Mouse (Mus musculus) heart, adult 8-10 months (tissue): Measurements from ENCODE around the gene Pih1d1. TPM values are rescaled to one million over a fixed set of nuclear protein-coding genes. Genes with fewer than 3 reads are reported as not detected.
"Not testable (repeated sequence)": the region's sequence is repeated elsewhere in the genome, so short reads cannot be mapped to it uniquely, and the experiment has no call there.

Source experiments
- DNase-seq: peaks from one replicate; pipeline ENCODE4 v3.0.0; 2022; ENCODE audit warnings: low spot score
- total RNA-seq, 4 experiments: library from RNA; stranded (reverse); gene quantifications; 2 replicates each; pipeline ENCODE4 v1.2.4; 2022

Gene Pih1d1
- total RNA-seq, 4 experiments from 2014 or later: 40.4 to 50.5 (median 48.0) TPM

DNA sequence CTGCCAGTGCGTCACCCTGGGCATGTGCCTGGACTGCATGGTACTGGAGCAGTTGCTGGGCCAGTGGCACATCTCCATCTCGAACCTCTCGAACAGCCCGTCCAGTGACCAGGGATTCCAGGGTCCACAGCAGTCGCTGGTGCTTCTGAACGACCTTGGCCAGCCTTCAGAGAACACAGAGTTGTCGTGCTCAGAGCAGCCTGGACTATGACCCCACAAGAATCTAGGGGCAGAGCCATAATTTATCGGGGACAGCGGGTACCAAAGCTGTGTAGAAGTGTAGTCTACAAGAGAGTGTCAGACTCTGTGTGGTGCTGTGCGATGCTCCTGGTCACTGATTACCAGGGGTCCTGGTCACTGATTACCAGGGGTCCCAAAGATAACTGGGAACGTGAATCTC is 6.2 kb upstream of the Pih1d1 start:
- DNase-seq: no peak

DNA sequence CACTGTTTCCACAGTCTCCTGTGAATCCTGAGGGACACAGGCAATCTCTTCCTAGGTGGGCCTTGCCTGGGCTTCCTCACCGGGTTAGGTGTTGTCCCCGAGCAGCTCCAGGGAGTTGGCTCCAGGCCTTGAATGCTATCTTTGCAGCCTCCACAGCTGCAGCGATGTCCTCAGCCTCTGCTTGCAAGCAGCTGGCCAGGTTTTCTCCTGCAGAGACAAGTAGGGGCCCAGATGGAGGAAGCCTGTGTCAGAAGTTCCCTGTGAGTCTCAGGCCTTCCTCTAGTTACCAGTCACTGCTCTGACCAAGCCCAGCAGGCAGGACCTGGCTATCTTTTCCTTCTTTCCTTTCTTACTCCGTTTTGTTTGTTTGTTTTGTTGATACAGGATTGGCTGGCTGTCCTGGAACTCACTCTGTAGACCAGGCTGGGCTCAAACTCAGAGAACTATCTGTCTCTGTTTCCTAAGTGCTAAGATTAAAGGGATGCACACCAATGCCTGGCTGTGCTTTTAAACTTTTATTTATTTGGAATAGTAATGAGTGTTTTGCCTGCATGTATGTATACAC is 5.5 kb upstream of the Pih1d1 start:
- no peak for DNase-seq

DNA sequence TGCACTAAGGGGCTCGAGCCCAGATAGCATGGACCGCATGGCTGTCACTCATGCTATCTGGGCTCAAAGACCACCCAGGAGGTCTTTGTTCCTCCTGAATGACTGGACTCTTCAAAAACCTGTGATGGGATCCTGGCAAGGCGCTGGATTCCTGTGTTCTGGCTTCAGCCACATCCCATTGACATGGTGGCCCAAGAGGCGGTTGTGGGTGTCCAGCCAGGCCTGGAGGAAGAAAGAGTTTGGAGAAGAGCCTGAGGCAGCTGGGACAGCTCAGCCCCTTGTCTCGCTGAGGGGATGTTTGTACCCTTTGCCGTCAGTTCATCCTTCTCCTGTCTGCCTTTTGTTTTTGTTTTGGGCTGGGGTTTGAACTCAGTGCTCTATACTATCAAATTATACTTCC is 4.6 kb upstream of the Pih1d1 start:
- DNase-seq: no peak

DNA sequence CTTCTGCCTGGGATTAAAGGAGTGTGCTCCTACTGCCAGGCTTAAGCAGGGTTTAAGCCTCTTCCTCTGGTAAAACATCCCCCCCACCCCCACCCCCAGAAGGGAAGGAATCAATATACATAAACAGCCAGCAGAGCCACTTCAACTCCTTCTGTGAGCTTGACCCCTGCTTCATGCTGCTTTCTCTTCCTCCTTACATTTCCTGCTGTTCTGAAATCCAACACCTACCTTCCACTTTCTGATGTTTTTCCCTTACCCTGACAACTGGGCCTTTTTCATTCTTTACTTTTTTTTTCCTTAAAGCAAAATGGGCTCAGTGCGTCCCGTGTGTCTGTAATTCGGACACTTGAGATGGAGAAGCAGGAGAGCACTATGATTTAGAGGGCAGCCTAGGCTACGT is 3.8 kb upstream of the Pih1d1 start:
- DNase-seq: no peak

DNA sequence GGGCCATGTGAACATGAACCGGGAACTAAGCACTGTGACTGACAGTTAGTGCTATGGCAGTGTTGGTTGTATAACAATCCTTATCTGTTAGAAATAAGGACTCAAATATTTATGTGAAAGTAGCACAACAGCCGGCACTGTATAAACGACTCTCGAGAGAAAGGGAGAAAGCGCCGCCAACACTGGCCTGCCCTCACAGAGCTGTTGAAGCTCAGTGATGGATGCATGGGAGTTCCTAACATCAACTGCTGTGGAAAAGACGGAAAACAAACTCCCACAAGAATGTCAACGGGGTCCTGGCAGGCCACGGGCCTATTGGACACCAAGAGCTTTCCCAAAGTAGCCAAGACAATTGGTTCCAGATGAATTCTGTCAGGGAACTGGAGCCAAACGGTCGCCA is 2.8 kb upstream of the Pih1d1 start:
- DNase-seq: no peak

DNA sequence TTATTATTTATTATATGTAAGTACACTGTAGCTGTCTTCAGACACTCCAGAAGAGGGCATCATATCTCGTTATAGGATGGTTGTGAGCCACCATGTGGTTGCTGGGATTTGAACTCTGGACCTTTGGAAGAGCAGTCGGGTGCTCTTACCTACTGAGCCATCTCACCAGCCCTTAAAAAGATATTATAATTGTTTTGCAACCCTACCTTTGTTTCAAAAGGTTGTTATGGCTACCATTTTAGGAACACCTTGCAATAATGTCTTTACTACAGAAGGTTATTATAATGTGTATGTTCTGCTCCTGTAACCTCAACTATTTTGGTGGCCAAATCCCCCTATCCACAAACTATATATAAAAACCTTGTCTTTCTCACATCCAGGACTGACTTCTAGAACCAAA is 1.1 kb upstream of the Pih1d1 start:
- not testable (repeated sequence) for DNase-seq

DNA sequence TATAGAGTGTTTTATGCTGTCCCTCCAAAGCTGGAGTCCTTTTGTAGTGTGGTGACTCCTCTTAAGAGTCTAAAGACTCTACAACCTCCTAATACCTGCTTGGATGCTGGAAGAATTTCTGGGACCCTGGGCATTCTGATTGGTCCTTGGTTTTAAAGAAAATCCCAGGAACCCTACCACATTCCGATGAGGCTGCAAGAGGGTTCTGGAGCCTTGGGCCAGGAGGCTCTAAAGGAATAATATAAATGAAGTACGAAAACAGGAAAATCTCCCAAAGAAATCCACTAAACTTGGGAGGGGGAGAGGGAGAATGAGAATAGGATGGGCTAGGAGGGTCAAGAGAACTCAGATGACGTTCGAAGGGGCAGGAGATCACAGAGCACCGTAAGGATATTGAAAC is 517 bp upstream of the Pih1d1 start:
- DNase-seq: no peak

DNA sequence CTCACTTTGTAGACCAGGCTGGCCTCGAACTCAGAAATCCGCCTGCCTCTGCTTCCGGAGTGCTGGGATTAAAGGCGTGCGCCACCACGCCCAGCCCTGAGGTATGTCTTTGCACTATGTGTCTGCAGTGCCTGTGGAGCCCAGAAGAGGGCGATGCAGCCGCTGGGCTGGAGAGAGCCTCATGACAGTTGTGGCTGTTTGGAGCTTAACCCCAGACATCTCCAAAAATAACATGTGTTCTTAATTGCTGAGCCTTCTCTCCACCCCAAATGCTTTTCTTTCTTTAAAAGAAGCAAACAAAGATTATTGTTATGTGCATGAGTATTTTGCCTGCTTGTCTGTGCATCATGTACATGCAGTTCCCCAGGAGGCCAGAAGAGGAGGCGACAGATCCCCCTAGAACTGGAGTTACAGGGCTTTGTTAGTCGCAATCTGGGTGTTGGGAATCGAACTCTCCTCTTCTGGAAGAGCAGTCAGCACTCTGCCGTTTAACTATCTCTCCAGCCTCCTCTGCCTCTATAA is 951 bp downstream of the Pih1d1 start:
- no peak for DNase-seq

DNA sequence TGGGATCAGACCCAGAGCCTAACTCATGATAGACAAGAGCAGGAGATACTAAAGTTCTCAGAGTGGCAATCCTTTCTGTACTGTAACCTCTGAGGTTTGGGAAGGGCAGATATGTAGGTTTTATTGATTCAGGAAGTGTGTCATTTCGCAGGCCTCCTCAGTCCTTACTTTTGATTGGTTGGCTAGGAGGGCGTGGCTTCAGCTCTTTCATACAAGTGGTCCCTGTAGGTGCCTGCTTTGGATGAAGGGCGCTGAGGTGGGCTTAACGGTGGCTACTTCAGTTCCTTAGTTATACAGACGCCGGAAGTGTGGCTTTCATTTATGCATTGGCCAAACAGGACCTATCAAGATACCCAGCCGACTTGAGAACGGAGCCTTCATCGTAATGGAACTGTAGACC is 1.5 kb downstream of the Pih1d1 start:
- no peak for DNase-seq

DNA sequence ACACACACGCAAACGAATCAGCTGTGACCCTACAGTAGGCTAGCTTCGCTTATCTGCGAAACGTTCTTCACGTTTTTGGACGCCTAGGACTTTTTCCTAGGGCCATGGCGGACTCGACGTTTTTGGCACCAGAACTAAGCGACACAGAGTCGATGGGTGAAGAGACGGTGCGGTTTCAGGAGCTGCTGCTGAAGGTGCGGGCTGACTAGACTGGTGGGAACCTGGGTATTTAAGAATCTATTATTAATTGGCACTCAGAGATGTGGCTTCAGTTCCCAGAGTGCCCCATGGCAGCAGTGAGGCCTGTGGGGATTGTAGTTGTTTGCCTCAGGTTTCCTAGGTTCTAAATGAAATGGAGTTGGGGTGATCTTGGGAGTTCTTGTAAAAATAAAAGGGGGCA is 2.1 kb downstream of the Pih1d1 start:
- DNase-seq: no peak

DNA sequence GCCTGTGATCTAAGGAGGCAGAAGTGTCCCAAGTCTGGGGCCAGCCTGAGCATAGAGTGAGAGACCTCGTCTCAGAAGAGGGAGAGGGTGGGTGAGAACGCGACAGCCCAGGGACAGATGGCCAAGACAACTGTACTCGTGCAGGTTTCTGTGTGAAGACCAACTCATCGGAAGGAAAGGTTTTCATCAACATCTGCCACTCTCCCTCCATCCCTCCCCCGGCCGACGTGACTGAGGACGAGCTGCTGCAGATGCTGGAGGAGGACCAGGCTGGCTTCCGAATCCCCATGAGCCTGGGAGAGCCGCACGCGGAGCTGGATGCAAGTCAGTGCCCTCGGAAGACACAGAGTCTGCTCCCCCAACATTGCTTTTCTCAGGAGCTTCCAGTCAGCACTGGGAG is 3.4 kb downstream of the Pih1d1 start:
- no peak for DNase-seq

DNA sequence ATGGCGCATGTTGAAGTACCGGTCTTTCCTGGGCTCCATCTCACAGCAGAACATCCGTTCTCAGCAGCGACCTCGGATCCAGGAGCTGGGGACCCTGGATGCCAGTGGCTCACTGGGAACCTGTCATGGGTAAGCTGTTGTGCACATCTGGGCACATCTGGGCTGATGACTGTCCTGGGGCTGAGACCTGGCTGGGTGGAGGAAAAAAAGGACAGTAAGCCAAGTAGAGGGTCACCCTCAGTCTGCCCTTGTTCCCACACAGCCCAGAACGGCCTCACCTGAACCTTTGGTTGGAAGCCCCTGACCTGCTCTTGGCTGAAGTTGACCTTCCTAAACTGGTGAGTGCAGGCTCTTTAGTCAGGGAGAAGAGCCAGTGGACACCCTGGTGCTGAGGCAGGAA is 4.9 kb downstream of the Pih1d1 start:
- no peak for DNase-seq

DNA sequence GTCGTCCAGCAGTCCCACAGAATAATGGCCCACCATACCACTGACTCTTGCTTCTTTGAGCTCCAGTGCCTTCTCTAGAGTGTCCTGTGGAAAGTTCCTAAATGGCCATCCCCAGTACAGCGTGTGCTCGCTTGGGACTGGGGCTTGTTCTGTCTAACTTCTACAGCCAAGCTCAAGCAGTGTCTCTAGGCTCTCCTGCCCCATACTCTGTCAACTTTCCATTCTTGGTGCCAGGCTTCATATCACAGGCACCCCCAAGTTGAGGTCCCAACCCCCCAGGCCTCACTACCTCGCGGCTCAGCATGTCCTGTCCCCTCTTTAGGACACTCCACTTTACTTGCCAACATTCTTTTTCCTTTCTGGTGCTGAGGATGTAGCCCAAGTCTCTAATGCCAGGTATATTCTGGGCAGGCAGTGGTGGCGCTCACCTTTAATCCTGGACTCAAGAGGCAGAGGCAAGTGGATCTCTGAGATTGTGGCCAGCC is 6.3 kb downstream of the Pih1d1 start:
- DNase-seq: no peak

DNA sequence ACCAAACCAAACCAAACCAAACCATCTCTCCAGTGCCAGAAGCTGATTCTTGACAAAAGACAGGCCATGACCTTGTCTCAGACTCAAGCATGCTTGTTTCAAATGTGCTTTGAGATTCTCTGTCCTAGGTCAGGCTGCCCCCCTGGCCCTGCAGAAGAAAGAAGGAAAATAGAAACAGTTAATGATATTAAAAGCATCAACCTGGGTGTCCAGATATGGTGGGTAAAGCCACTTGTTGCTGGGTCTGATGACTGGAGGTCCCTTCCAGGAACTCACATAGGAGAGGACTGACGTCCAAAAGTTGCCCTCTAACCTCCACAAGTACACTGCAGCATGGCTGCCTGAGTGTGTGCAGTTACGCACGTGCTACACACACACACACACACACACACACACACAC is 6.8 kb downstream of the Pih1d1 start:
- no peak for DNase-seq

DNA sequence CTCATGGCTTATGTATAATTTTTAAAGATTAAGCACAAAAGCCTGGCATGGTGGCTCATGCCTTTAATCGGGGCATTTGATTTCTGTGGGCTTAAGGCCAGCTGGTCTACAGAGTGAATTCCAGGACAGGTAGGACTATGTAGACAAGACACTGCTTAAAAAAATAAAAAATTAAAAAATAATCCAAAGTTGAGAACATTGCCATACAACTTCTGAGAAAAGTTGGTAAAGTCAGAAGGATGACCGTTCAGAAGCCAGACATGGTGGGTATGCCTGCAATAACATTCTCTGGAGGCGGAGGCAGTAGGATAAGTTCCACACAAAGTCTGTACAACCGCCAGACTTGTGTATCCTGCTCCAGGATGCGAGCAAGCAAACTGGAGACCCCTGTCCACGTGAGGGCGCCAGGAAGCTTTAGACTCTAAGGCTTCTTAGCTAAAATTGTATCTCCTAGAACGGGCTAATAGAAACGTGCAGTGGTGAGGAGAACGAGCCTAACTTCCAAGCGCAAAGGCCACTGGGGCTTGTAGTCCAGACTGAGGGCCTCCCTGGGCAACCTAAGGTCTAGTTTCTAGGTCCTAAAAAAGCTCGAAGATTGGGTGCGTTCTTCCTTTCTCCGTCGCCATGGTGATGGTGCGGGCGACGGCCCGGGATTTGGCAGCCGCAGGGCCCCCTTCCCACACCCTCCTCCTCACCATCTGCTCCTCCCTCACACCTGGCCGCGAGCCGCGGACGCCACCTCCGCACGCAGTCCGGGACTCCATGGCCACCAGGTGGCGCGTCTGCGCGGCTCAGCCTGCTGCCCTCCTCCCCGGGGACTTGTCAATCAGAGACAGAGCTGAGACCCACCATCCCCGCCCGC is 7.7 kb downstream of the Pih1d1 start:
- peak; percentile 77 for DNase-seq

DNA sequence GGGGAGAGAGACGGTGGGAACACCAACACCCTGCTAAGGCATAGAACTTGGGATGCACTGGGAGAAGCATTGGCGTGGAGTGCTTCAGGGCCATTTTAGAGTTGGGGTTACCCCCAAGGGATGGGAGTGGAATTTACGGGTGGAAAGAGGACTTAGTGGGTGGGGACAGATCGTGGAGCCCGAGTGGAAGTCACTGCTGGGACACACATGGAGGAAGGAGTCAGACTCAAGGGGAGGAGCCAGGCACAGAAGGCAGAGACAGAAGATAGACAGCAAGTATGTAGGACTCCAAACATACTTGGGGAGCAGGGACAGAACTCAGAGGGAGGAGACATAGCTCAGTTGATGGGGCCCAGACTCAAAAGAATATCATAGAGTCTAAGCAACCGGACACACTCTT is 8.4 kb downstream of the Pih1d1 start:
- DNase-seq: no peak

DNA sequence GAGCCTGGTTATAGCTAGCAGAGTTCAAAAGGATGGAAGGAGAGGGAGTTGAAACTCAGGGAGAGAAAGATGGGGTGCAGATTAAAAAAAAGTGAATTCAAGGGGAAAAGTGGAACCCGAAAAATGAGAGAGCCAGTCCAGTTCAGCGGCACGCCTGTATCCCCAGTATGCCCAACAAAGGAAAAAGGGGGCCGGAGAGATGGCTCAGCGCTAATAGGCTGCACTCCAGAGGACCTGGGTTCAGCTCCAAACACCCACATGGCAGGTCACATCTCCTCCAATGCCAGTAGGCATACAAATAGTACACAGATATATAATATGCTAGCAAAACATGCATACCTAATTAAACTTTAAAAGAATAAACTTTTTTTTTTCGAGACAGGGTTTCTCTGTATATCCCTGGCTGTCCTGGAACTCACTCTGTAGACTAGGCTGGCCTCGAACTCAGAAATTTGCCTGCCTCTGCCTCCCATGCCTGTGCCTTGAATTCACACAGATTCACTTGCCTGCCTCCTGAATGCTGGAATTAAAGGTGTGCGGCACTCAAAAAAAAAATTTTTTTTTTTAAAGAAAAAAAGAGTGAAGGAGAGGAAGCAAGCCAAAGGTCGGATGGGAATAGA is 9.0 kb downstream of the Pih1d1 start:
- DNase-seq: no peak

DNA sequence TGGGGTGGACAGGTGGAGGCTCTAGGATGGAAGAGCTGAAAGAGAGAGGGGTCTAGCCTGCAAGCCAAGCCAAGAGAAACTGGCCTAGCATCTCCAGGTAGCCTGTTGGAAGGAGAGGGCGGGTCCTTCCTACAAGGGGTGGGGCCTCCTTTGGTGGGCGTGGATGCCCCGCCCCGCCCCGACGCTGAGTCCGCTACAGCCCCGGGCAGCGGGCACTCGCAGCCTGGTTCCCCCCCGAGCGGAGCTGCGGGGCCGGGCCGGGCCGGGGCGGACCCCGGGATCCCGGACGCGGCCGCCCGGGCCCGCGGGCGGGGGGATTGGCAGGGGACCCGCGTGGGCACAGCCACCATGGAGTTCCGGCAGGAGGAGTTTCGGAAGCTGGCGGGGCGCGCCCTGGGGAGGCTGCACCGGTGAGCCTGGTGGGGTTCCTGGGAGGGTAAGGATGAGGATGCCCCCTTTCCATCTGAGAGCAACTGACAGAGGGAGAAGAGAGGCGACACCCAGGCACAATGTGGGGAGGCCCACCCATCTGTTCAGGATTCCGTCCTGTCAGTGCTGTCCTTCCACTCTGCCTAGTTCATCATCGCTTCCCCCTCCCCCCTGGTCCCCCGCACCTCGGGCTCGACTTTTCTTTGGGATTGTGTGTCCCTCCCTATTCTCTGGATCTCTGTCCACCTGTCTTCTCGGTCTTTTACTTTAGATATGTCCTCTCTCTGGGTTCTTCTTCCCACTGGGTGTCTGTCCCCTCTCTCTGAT is 9.8 kb downstream of the Pih1d1 start, which contains the start of gene Slc17a7:
Gene Slc17a7 (plus strand): TSS at position 215 of the 756 bp plus-strand sequence.
- DNase-seq: no peak

DNA sequence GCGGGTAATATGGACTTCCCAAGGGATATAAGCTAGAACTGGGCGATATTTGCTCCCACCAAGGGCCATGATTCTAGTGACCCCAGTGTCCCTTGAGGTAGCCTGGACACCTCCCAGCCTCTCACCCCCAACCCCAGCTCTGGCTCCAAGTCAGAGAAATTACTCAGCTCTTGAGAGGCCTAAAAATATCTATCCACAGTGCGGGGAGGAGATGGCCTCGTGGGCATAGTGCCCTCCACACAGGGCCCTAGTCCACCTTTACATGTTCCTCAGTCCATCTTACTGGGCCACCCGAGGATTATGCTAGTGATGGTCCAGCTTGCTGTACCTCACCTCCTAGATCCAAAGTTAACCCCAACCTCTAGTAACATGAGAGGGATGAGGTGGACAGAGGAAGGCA is 10.7 kb downstream of the Pih1d1 start:
- no peak for DNase-seq

DNA sequence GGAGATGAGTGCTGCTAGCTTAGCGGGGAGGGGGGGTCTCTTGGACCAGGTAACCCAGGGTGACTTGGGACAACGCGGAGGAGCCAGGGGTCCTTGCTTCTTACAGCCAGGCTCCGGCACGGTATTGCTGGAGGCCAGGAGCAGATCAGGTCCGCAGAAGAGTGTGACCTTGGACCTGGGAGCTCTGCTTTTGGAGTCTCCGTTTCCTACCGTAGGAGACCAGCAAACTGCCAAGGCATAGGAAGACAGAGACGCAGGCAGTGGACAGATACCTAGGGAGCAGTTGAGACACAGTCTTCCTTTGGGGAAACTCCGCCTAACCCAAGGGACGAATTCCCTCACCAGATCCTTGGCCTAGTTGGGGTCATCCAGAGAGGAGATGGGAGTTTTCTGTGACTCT is 11.6 kb downstream of the Pih1d1 start:
- no peak for DNase-seq

DNA sequence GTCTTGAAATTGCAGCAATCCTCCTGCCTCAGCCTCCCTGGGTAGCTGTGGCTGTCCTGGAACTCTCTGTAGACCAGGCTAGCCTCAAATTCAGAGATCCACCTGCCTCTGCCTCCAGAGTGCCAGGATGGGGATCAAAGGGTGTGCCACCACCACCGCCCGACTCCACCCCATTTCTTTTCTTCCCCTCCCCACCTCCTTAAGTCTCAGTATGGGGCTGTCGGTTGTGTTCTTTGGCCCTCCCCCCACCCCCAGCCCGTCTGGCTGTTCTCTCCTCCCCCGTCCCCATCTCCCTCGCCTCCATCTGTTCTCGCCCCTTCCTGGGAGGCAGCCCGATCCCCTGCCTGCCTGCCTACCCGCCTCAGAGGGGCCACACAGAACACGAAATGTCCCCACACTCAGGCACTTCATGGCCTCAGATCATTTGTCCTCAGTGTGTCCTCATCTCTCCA is 12.9 kb downstream of the Pih1d1 start:
- no peak for DNase-seq
